ENCODE assay signal across 8 mouse cellular contexts in the genomic region with DNA sequence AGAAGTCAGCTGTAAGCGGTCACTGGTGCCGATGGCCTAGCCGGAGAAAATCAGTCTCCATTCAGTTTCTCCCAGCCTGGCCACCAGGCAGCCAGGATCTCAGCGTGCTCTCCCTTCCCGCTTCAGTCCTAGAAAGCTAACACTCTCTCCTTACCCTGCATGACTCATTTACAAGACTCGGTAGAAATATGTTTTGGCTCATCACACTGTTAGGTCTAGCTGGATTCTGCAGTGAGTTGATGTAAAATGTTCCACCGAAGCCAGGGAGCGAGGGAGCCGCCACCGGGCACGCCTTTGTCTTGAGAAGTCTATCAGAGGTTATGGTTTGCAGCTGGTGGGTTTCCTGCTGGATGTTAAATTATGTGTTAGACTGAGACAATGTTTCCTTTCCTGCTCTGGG.
A peak's percentile ranks its signal among the peaks of the same experiment; 100 is the strongest.
DNase-seq lines count a peak whose midpoint lies in the region; ATAC-seq lines count a peak whose summit lies in the region.

No protein-coding gene starts in this region.

- peak; percentile 44 for DNase-seq in embryo, embryonic 11 days
- DNase-seq in embryo, embryonic 10 days (ENCODE audit: low spot score): no peak
- no peak for DNase-seq in embryonic facial prominence, embryonic 10.5 days (ENCODE audit: low spot score)
- DNase-seq in left cerebral cortex, postnatal 36 days (ENCODE audit: low spot score in 2 of 2): peak; percentile 13 to 22
- no peak for DNase-seq in adipocyte (ENCODE audit: low spot score)
- no peak for DNase-seq in layer of hippocampus, adult 9-10 months (ENCODE audit: low spot score)

- ATAC-seq in heart, embryonic 12.5 days (ENCODE audit: insufficient number of reproducible peaks, low FRiP score): peak; percentile 26; the same call in 1 of the 2 replicates
- ATAC-seq in stomach, embryonic 15.5 days (ENCODE audit: insufficient read depth, low FRiP score, low read depth): peak; percentile 75; the same call in 1 of the 2 replicates

- H3K27ac ChIP-seq in embryonic facial prominence, embryonic 10.5 days (replicated peaks): peak overlapping the region; percentile 42
- peak overlapping the region; percentile 78 for H3K27ac ChIP-seq in heart, embryonic 12.5 days (ENCODE audit: poor library complexity, severe bottlenecking)
- H3K27ac ChIP-seq in stomach, embryonic 15.5 days: peak overlapping the region; percentile 82

- WGBS in embryonic facial prominence, embryonic 10.5 days: 78% methylated on average over 11 of the region's 11 CpGs
- 24% methylated on average over 11 of the region's 11 CpGs for WGBS in heart, embryonic 12.5 days
- WGBS in stomach, embryonic 15.5 days: 34% methylated on average over 11 of the region's 11 CpGs

- no peak overlapping the region for H3K4me3 ChIP-seq in embryonic facial prominence, embryonic 10.5 days
- H3K4me3 ChIP-seq in heart, embryonic 12.5 days: no peak overlapping the region
- no peak overlapping the region for H3K4me3 ChIP-seq in stomach, embryonic 15.5 days (replicated peaks)

- H3K4me2 ChIP-seq in heart, embryonic 12.5 days: peak overlapping the region; percentile 51
- H3K4me2 ChIP-seq in stomach, embryonic 15.5 days: no peak overlapping the region

- intact Hi-C loops in left cerebral cortex, postnatal 36 days (cut with DNase I): no loop called here

- H3K9me3 ChIP-seq in embryonic facial prominence, embryonic 10.5 days: no peaks in the 10 kb centered on the region
- H3K9me3 ChIP-seq in heart, embryonic 12.5 days (replicated peaks): no peaks in the 10 kb centered on the region
- no peaks in the 10 kb centered on the region for H3K9me3 ChIP-seq in stomach, embryonic 15.5 days

- H3K4me1 ChIP-seq in embryonic facial prominence, embryonic 10.5 days: peaks cover 40% of the 10 kb centered on the region
- H3K4me1 ChIP-seq in heart, embryonic 12.5 days (replicated peaks): peaks cover 67% of the 10 kb centered on the region
- peaks cover 20% of the 10 kb centered on the region; the same call in 1 of the 2 replicates for H3K4me1 ChIP-seq in stomach, embryonic 15.5 days

- H3K27me3 ChIP-seq in embryonic facial prominence, embryonic 10.5 days (replicated peaks; ENCODE audit: low read depth, poor library complexity, severe bottlenecking): no peaks in the 10 kb centered on the region
- no peaks in the 10 kb centered on the region for H3K27me3 ChIP-seq in heart, embryonic 12.5 days (replicated peaks)
- H3K27me3 ChIP-seq in stomach, embryonic 15.5 days (replicated peaks): no peaks in the 10 kb centered on the region

- H3K9ac ChIP-seq in heart, embryonic 12.5 days: peak overlapping the region; percentile 41
- no peak overlapping the region for H3K9ac ChIP-seq in stomach, embryonic 15.5 days

- H3K36me3 ChIP-seq in embryonic facial prominence, embryonic 10.5 days (replicated peaks): peaks cover 75% of the 10 kb centered on the region
- peaks cover 32% of the 10 kb centered on the region for H3K36me3 ChIP-seq in heart, embryonic 12.5 days
- peaks cover 4% of the 10 kb centered on the region; the same call in 1 of the 2 replicates for H3K36me3 ChIP-seq in stomach, embryonic 15.5 days

Comparison
In these comparisons a context has a peak if more than half of its experiments do, and no peak if none do; other contexts are left out.
1. DNase-seq: peak in embryo, embryonic 11 days (single experiment) and left cerebral cortex, postnatal 36 days (2 of 2); none in embryo, embryonic 10 days (single experiment), embryonic facial prominence, embryonic 10.5 days (single experiment), adipocyte (single experiment) and layer of hippocampus, adult 9-10 months (single experiment).
2. Peak in every context shown above with its lines, with median percentiles within 50 percentile points of each other: H3K27ac ChIP-seq.